Mouse (Mus musculus): Measurements from ENCODE around the gene Unc45b. TPM values are rescaled to one million over a fixed set of nuclear protein-coding genes. Genes with fewer than 3 reads are reported as not detected.
A peak's percentile ranks its signal among the peaks of the same experiment; 100 is the strongest.
"Not testable (repeated sequence)": the region's sequence is repeated elsewhere in the genome, so short reads cannot be mapped to it uniquely, and the experiment has no call there.

Gene Unc45b
- polyA plus RNA-seq, 1 experiment: 99.6 TPM

- H3K27me3 ChIP-seq (ENCODE audit: control insufficient read depth, insufficient read depth, insufficient read length): no peaks in the 10 kb centered on the region
- H3K4me2 ChIP-seq (ENCODE audit: low read depth): peak overlapping the region; percentile 76
- H3K36me3 ChIP-seq (ENCODE audit: control insufficient read depth, insufficient read depth): no peaks in the 10 kb centered on the region
- H3ac ChIP-seq (ENCODE audit: control insufficient read depth, insufficient read length): no peak overlapping the region
- H3K79me2 ChIP-seq (ENCODE audit: control insufficient read depth, insufficient read depth): no peaks in the 10 kb centered on the region
- TF ChIP-seq MYOD1 (IDR thresholded peaks at IDR 0.05; ENCODE audit: control insufficient read depth in 1 of 3, insufficient read length in 2 of 3, low read depth in 2 of 3) (no peak), SRF (IDR thresholded peaks at IDR 0.05; ENCODE audit: control insufficient read depth, insufficient read length, low read depth) (no peak), MAX (IDR thresholded peaks at IDR 0.05; ENCODE audit: low read depth) (no peak), USF1 (IDR thresholded peaks at IDR 0.05; ENCODE audit: low read depth) (no peak), E2F4 (IDR thresholded peaks at IDR 0.05; ENCODE audit: insufficient read depth) (no peak), REST (IDR thresholded peaks at IDR 0.05; ENCODE audit: insufficient read depth, insufficient read length) (no peak), MYOG (IDR thresholded peaks at IDR 0.05; ENCODE audit: control insufficient read depth in 1 of 3, insufficient read depth in 1 of 3, insufficient read length in 2 of 3, low read depth in 2 of 3) (no peak), TCF3 (IDR thresholded peaks at IDR 0.05; ENCODE audit: insufficient read length, low read depth) (no peak), CEBPB (IDR thresholded peaks at IDR 0.05; ENCODE audit: insufficient read depth, poor library complexity, severe bottlenecking) (no peak), POLR2A (IDR thresholded peaks at IDR 0.05; ENCODE audit: insufficient read length, low read depth) (no peak)
- H3K4me3 ChIP-seq: no peak overlapping the region
Observed at GRCm38 (mm10) chr11:82914711-82915352, 4.5 kb downstream of the Unc45b start.

GRCm38 (mm10) chr11:82920768-82921167 lies 10.4 kb downstream of the Unc45b start:
- TF ChIP-seq MYOG (IDR thresholded peaks at IDR 0.05; ENCODE audit: control insufficient read depth in 1 of 3, insufficient read depth in 1 of 3, insufficient read length in 2 of 3, low read depth in 2 of 3): no peak
- no peak for TF ChIP-seq CEBPB (IDR thresholded peaks at IDR 0.05; ENCODE audit: insufficient read depth, poor library complexity, severe bottlenecking)
- TF ChIP-seq E2F4 (IDR thresholded peaks at IDR 0.05; ENCODE audit: insufficient read depth): no peak
- no peak for TF ChIP-seq POLR2AphosphoS2 (IDR thresholded peaks at IDR 0.05; ENCODE audit: insufficient read length, low read depth)
- no peak for TF ChIP-seq REST (IDR thresholded peaks at IDR 0.05; ENCODE audit: insufficient read depth, insufficient read length)
- no peak for TF ChIP-seq TCF12 (IDR thresholded peaks at IDR 0.05; ENCODE audit: insufficient read depth, poor library complexity, severe bottlenecking)
- TF ChIP-seq USF1 (IDR thresholded peaks at IDR 0.05; ENCODE audit: low read depth): no peak
- TF ChIP-seq MAX (IDR thresholded peaks at IDR 0.05; ENCODE audit: low read depth): no peak
- no peak for TF ChIP-seq MYOD1 (IDR thresholded peaks at IDR 0.05; ENCODE audit: control insufficient read depth in 1 of 3, insufficient read length in 2 of 3, low read depth in 2 of 3)
- no peak for TF ChIP-seq POLR2A (IDR thresholded peaks at IDR 0.05; ENCODE audit: insufficient read length, low read depth)
- TF ChIP-seq SRF (IDR thresholded peaks at IDR 0.05; ENCODE audit: control insufficient read depth, insufficient read length, low read depth): no peak
- no peak for TF ChIP-seq TCF3 (IDR thresholded peaks at IDR 0.05; ENCODE audit: insufficient read length, low read depth)
- no peaks in the 10 kb centered on the region for H3K36me3 ChIP-seq (ENCODE audit: control insufficient read depth, insufficient read depth)

GRCm38 (mm10) chr11:82921691-82922090 lies 11.3 kb downstream of the Unc45b start:
- Histone ChIP-seq H3K79me2 (ENCODE audit: control insufficient read depth, insufficient read depth) (no peaks in the 10 kb centered on the region), H3K36me3 (ENCODE audit: control insufficient read depth, insufficient read depth) (no peaks in the 10 kb centered on the region), H3K4me3 (no peak overlapping the region), H3K27me3 (ENCODE audit: control insufficient read depth, insufficient read depth, insufficient read length) (no peaks in the 10 kb centered on the region), H3K4me2 (ENCODE audit: low read depth) (no peak overlapping the region), H3ac (ENCODE audit: control insufficient read depth, insufficient read length) (no peak overlapping the region)
- no peak for TF ChIP-seq USF1 (IDR thresholded peaks at IDR 0.05; ENCODE audit: low read depth)
- no peak for TF ChIP-seq MAX (IDR thresholded peaks at IDR 0.05; ENCODE audit: low read depth)
- no peak for TF ChIP-seq MYOG (IDR thresholded peaks at IDR 0.05; ENCODE audit: control insufficient read depth in 1 of 3, insufficient read depth in 1 of 3, insufficient read length in 2 of 3, low read depth in 2 of 3)
- TF ChIP-seq POLR2AphosphoS2 (IDR thresholded peaks at IDR 0.05; ENCODE audit: insufficient read length, low read depth): no peak
- TF ChIP-seq MYOD1 (IDR thresholded peaks at IDR 0.05; ENCODE audit: control insufficient read depth in 1 of 3, insufficient read length in 2 of 3, low read depth in 2 of 3): no peak
- TF ChIP-seq POLR2A (IDR thresholded peaks at IDR 0.05; ENCODE audit: insufficient read length, low read depth): no peak
- TF ChIP-seq REST (IDR thresholded peaks at IDR 0.05; ENCODE audit: insufficient read depth, insufficient read length): no peak
- TF ChIP-seq SRF (IDR thresholded peaks at IDR 0.05; ENCODE audit: control insufficient read depth, insufficient read length, low read depth): no peak
- no peak for TF ChIP-seq TCF12 (IDR thresholded peaks at IDR 0.05; ENCODE audit: insufficient read depth, poor library complexity, severe bottlenecking)
- no peak for TF ChIP-seq TCF3 (IDR thresholded peaks at IDR 0.05; ENCODE audit: insufficient read length, low read depth)
- TF ChIP-seq E2F4 (IDR thresholded peaks at IDR 0.05; ENCODE audit: insufficient read depth): no peak
- TF ChIP-seq CEBPB (IDR thresholded peaks at IDR 0.05; ENCODE audit: insufficient read depth, poor library complexity, severe bottlenecking): no peak

More at GRCm38 (mm10) chr11:82920768-82921167, 10.4 kb downstream of the Unc45b start:
- Histone ChIP-seq H3K4me3 (no peak overlapping the region), H3ac (ENCODE audit: control insufficient read depth, insufficient read length) (no peak overlapping the region), H3K79me2 (ENCODE audit: control insufficient read depth, insufficient read depth) (no peaks in the 10 kb centered on the region), H3K27me3 (ENCODE audit: control insufficient read depth, insufficient read depth, insufficient read length) (no peaks in the 10 kb centered on the region), H3K4me2 (ENCODE audit: low read depth) (no peak overlapping the region)

- not testable (repeated sequence) for H3K79me2 ChIP-seq (ENCODE audit: control insufficient read depth, insufficient read depth); H3K36me3 ChIP-seq (ENCODE audit: control insufficient read depth, insufficient read depth); H3K4me2 ChIP-seq (ENCODE audit: low read depth); H3K27me3 ChIP-seq (ENCODE audit: control insufficient read depth, insufficient read depth, insufficient read length); H3ac ChIP-seq (ENCODE audit: control insufficient read depth, insufficient read length); H3K4me3 ChIP-seq
Observed at GRCm38 (mm10) chr11:82923910-82924309, 13.6 kb downstream of the Unc45b start.

All from myocyte (in vitro differentiated cells).